9 mouse cellular contexts compared by ENCODE assay signal in the genomic region with DNA sequence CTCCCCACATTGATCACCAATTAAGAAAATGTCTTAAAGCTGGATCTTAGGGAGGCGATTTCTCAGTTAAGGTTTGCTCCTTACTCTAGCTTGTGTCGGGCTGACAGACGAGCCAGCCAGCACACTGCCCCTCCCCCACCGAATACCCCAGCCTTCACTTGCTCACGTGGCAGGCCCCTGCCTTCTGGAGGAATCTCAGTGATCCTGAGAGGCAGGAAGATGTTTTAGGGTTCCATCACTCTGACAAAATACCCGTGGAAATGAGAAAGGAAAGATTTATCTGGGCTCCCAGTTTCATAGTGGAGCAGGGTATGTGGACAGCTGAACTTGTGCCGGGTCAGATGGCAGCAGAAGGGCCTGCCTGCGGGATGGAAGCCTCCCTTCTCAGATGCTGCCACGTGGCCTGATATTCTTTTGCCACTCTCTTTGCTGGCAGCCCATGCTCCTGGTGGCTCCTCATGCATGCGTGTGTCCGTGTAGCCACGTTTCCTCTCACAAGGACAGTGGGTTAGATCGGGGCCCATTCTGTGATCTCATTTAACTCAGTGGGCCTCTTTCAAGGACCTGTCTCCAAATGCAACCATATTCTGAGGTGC. TPM values are rescaled to one million over a fixed set of nuclear protein-coding genes. Genes with fewer than 3 reads are reported as not detected.
DNase-seq lines count a peak whose midpoint lies in the region; ATAC-seq and TF ChIP-seq lines count a peak whose summit lies in the region.
"Had no signal": no experiment of that assay in that cellular context is flagged by ENCODE, and none has a peak within 500 bp of the region (broad histone marks: within the 10 kb centered on the region; RNA-seq: fewer than 3 reads in every experiment).

No protein-coding gene starts in this region.

- TF ChIP-seq POLR2A in cortical plate, adult 2 months (IDR thresholded peaks at IDR 0.05; ENCODE audit: extremely low read depth, insufficient read depth, low read length) = no peak

- 0 out of 2 replicates have a peak overlapping the region, but pooled peaks have one; percentile 50 for H3K4me3 ChIP-seq in E14TG2a.4 (replicated peaks; ENCODE audit: low read length)
- H3K4me3 ChIP-seq in cortical plate, adult 2 months (ENCODE audit: insufficient read depth, low read length) = no peak overlapping the region
- no peak overlapping the region for H3K4me3 ChIP-seq in hindbrain, embryonic 10.5 days
- H3K4me3 ChIP-seq in midbrain, embryonic 16.5 days (ENCODE audit: low read depth, low read length) = no peak overlapping the region

- whole genome bisulfite sequencing in hindbrain, embryonic 10.5 days = 24% methylated on average over 13 of the region's 13 CpGs
- WGBS in midbrain, embryonic 16.5 days = 12% methylated on average over 13 of the region's 13 CpGs

- no peak overlapping the region for H3K4me2 ChIP-seq in midbrain, embryonic 16.5 days (ENCODE audit: low read length)

- no peaks in the 10 kb centered on the region for H3K36me3 ChIP-seq in E14TG2a.4 (ENCODE audit: insufficient read depth, low read length)
- H3K36me3 ChIP-seq in hindbrain, embryonic 10.5 days = no peaks in the 10 kb centered on the region
- H3K36me3 ChIP-seq in midbrain, embryonic 16.5 days (ENCODE audit: control insufficient read depth, insufficient read depth, low read length) = no peaks in the 10 kb centered on the region

- H3K27ac ChIP-seq in cortical plate, adult 2 months (ENCODE audit: insufficient read depth, low read length) = peak overlapping the region; percentile 13; the same call in 1 of the 2 replicates
- peak overlapping the region; percentile 94 for H3K27ac ChIP-seq in hindbrain, embryonic 10.5 days
- peak overlapping the region; percentile 100 for H3K27ac ChIP-seq in midbrain, embryonic 16.5 days (ENCODE audit: low read length)

- peak; percentile 66 for DNase-seq in hindbrain, embryonic 10.5 days (ENCODE audit: low spot score)
- no peak for DNase-seq in lung, postnatal 36 days
- no peak for DNase-seq in gastrocnemius, adult 18-20 months (ENCODE audit: low spot score)
- no peak for DNase-seq in testis, postnatal 14 days (ENCODE audit: low spot score)
- DNase-seq: adrenal gland, postnatal 36 days had no signal

- no peaks in the 10 kb centered on the region for H3K9me3 ChIP-seq in E14TG2a.4 (ENCODE audit: low read length)
- no peaks in the 10 kb centered on the region for H3K9me3 ChIP-seq in hindbrain, embryonic 10.5 days
- no peaks in the 10 kb centered on the region for H3K9me3 ChIP-seq in midbrain, embryonic 16.5 days (replicated peaks; ENCODE audit: control insufficient read depth, low read length, poor library complexity, severe bottlenecking)

- H3K27me3 ChIP-seq in E14TG2a.4 (ENCODE audit: insufficient read depth, low read length) = peaks cover 11% of the 10 kb centered on the region
- no peaks in the 10 kb centered on the region for H3K27me3 ChIP-seq in hindbrain, embryonic 10.5 days (ENCODE audit: insufficient read depth, poor library complexity, severe bottlenecking)
- H3K27me3 ChIP-seq in midbrain, embryonic 16.5 days (ENCODE audit: control insufficient read depth, insufficient read depth, low read depth, low read length) = no peaks in the 10 kb centered on the region

- no peak for ATAC-seq in midbrain, embryonic 16.5 days

- no peak for TF ChIP-seq CTCF in E14TG2a.4 (conservative IDR thresholded peaks at IDR 0.05; ENCODE audit: low read length)
- TF ChIP-seq CTCF in cortical plate, adult 2 months (IDR thresholded peaks at IDR 0.05; ENCODE audit: extremely low read depth, insufficient read depth, low read length) = no peak

- H3K4me1 ChIP-seq in E14TG2a.4 (replicated peaks; ENCODE audit: low read depth, low read length) = peaks cover 88% of the 10 kb centered on the region
- H3K4me1 ChIP-seq in cortical plate, adult 2 months (ENCODE audit: control insufficient read depth, insufficient read depth, low read length) = peaks cover 11% of the 10 kb centered on the region
- peaks cover 71% of the 10 kb centered on the region for H3K4me1 ChIP-seq in hindbrain, embryonic 10.5 days (replicated peaks)
- peaks cover 65% of the 10 kb centered on the region for H3K4me1 ChIP-seq in midbrain, embryonic 16.5 days (ENCODE audit: control insufficient read depth, insufficient read depth, low read length)

- peak overlapping the region; percentile 62; the same call in 1 of the 2 replicates for H3K9ac ChIP-seq in midbrain, embryonic 16.5 days (ENCODE audit: low read depth, low read length)

RNA-seq across cellular contexts. Expression of a gene that starts 14.9 kb away (rescaled TPM):
- 0.83 and 1.2 TPM in 2 replicates for polyA plus RNA-seq in cortical plate, adult 2 months (2012; rRNA removed)
- polyA plus RNA-seq in hindbrain, embryonic 10.5 days (2016; fragmentation: Nextera tagmentation; extraction: Ambion mirVana) = 0.42 and 0.82 TPM in 2 replicates
- polyA plus RNA-seq in midbrain, embryonic 16.5 days (2015; fragmentation: Nextera tagmentation; extraction: Ambion mirVana) = 0.53 and 0.88 TPM in 2 replicates
- total RNA-seq in gastrocnemius, adult 18-20 months (2021) = not detected
- total RNA-seq: adrenal gland, postnatal 36 days; common myeloid progenitor, adult 5-6 weeks had no signal

RNA-seq across cellular contexts. Expression of a gene that starts 33.5 kb away (rescaled TPM):
- polyA plus RNA-seq in cortical plate, adult 2 months (2012; rRNA removed) = 34.3 and 40.8 TPM in 2 replicates
- 0.44 and 0.89 TPM in 2 replicates for polyA plus RNA-seq in hindbrain, embryonic 10.5 days (2016; fragmentation: Nextera tagmentation; extraction: Ambion mirVana)
- 16.5 and 17.8 TPM in 2 replicates for polyA plus RNA-seq in midbrain, embryonic 16.5 days (2015; fragmentation: Nextera tagmentation; extraction: Ambion mirVana)
- total RNA-seq in gastrocnemius, adult 18-20 months (2021) = not detected

RNA-seq across cellular contexts. Expression of a gene that starts 59.8 kb away (rescaled TPM):
- polyA plus RNA-seq in cortical plate, adult 2 months (2012; rRNA removed) = 117 and 124 TPM in 2 replicates
- polyA plus RNA-seq in hindbrain, embryonic 10.5 days (2016; fragmentation: Nextera tagmentation; extraction: Ambion mirVana) = 76.0 and 97.4 TPM in 2 replicates
- 198 and 209 TPM in 2 replicates for polyA plus RNA-seq in midbrain, embryonic 16.5 days (2015; fragmentation: Nextera tagmentation; extraction: Ambion mirVana)
- total RNA-seq in gastrocnemius, adult 18-20 months (2021) = 1 to 10 TPM; 6.0 to 7.0 TPM

Comparison
In these comparisons a context has a peak if more than half of its experiments do, and no peak if none do; other contexts are left out.
1. H3K27ac ChIP-seq: peak in every context shown above with its lines; median percentile 100 in midbrain, embryonic 16.5 days; 94 in hindbrain, embryonic 10.5 days; 13 in cortical plate, adult 2 months.